Mouse (Mus musculus) frontal cortex, postnatal 14 days (tissue): ENCODE measurements at regions not wholly inside any gene's neighbourhood (a gene's known extent, or its start where the extent isn't known, plus 50 kb on each side); places are given as distances from the start of the nearest gene placed in this dataset.

Experiments
- DNase-seq, 2 experiments: peaks; one replicate each; pipeline ENCODE4 v3.0.0; 2022; ENCODE audit warnings: low spot score in 2 of 2

DNA sequence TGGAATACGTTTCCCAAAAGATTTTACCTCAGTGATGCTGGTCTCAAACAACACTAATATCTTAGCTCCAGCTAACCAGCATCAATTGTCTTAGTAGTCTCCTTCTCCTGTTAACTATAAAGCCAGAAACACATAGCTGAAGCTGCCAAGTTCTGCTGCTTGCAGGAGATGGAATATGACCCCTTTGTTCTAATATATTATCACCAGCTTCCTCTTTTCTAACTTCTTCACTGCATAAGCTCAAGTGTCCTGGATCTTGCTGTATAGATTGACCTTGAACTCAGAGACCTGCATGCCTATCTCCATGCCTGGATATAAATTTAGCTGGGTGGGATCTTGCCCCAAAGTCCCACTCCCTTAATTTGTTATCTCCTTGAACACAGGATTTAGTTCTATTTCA, 94.8 kb downstream of the Rbm46 start:
- DNase-seq, result no peak

DNA sequence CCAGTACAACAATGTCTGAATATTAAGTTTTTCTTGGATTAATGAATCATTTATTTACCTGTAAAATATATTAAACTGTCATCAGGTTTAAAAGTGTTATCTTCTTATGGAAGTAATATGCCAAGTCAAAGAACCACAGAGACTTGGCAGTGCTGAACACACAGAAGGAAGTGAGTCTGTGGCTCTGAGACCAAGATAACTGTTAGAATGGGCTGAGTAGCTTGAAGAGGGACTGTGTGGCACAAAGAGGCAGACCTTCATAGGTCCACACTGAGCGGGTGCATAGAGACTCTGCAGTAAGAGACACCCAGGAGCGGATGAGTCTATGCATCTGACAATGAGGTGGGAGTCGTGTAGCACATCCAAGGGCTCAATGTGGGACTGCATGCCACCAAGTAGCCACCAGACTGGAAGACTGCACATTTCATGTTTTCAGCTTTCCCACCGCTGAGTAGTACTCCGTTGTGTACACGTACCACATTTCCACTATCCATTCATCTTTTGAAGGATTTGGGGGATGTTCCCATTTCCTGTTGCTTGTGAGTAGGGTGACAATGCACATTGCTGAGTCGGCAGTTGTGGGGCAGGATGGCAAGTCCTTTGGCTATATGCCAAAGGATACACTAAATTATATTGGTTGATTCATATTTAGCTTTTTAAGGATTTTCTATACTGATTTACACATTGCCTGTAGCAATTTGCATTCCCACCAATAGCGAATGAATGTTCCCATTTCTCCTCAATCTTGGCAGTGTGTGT, 105.6 kb downstream of the Rbm46 start:
- no peak for DNase-seq

DNA sequence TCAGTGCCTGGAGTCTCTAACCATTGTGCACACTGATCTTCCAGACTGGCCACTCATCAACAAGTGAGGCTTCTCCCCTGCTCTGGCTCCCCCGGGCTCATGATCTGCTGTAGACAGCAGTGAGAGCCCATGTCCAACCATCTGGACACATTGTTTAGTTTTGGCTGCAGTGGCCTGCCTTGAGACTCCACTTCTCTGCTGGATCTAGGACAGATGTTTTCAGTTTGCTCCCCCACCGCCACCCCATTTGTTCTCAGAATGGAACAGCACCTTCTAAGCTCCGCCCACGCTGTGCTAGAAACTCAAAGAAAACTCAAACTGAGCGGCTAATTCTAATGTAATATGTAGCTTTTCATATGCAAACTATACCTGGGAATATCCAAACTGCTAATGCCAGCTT, 108.8 kb downstream of the Rbm46 start:
- DNase-seq, result peak in 1 of 2 experiments; percentile 5

DNA sequence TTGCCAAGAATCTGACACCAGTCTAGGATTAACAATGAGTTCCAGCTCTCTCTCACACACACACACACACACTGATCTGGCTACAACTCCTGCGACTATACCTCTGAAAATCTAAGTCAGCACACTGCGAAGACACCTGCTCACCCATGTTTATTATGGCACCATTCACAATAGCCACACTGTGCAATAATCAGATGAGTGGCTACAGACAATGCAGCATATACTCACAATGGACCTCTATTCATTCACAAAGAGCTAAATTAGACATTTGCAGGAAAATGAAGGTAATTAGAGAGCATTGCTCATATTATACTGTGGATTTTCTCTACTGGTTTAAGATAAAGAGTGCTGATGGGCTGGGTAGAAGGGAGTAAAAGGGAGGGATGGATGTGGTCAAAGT, 116.3 kb downstream of the Rbm46 start:
- no peak for DNase-seq

DNA sequence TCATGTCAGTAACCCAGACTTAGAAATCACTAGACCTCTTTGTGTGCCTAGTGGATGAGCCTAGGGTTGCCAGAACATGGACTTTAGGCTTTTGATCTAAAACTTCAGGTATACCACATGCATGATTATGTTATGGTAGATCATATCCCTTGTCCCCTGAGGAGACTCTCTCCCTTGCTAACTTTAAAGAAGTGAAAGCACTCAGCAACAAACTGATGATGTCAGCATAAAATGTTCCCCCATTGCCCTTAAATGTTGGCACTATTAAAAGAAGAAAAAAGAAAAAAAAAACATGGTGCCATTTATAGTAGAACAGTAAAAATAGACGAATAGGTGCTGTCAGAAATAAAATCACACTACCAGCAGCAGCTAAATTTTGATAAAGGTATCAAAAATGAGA, 117.3 kb downstream of the Rbm46 start:
- no peak for DNase-seq

DNA sequence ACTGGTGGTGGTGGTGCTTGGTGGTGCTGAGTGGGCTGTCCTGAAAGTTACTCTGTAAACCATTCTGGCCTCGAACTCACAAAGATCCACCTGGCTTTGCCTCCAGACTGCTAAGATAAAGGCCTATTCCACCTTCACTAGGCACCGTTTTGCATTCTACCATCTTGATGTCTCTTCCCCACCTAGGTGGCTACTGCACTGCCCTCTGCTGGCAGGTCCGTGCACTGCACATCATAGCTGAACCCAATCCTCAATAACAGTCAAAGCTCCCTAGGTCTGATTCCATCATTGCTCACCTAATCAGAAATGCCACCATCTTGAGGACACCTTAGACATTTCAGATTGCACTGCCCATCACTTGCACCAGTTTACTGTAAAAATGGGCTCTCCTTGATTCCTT, 150.7 kb downstream of the Rbm46 start:
- peak in 1 of 2 experiments; percentile 14 for DNase-seq

DNA sequence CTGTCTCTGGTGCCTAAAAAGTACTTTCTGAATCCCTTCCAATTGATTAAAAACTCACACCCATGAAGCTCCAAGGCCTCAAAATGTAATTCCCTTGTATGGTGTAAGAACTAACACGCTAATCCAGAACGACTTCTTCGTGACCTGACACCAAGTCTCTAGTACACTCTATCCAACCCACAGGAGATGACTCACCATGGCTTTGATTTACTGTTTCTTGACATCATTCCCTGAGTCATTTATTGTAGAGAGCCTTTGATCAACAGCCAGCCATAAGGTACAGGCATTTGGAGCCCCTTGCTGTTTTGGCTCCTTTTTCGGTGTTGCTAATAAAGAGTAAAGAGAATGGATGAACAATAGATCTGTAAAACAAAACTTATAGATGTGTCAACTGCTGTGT, 159.7 kb upstream of the Npy2r start:
- DNase-seq, result no peak

DNA sequence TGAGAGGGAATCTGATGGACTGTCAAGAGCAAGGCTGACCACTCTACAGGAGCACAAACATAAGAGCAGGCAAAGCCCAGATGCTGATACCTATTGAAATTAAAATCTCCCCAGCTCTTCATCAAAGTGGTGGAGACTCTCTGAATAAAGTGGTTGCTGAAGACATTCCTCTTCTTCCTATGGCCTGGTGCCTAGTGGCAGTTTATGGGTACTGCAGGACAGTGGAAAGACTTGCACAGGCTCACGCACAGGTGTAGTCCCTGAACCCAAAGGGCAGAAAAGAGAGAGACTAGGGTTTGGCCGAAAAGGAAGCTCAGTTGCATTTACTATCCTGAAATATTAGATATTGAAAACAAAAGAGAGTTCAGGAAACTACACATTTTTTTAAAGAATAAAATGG, 144.2 kb upstream of the Npy2r start:
- no peak for DNase-seq

DNA sequence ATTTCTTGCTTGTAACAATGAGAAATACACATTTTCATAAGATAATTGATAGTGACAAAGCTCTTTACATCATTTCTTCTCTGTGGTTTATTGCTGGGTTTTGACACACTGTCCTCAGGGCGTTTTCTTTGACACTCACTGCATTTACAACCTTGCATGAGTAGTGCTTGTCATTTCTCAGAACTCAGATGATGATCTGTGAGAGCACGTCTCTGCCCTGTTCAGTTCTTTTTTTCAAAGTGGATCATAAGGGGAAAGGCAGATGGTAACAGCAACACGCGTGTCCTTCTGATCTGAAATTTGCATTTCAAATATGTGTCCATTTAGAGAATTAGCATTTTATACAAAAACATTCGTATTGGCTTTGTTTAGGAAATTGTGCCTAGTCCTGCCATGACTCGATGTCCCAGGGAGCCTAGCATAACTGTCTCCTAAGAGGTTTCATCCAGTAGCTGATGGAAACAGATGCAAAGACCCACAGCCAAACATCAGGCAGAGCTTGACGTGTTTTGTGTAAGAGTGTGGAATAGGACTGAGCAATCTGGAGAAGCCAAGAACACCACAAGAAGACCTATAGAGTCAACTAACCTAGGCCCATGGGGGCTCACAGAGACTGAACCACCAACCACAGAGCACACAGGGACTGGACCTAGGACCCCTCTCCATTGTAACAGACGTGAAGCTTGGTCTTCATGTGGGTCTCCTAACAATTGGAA, 108.4 kb upstream of the Npy2r start:
- DNase-seq, result no peak

DNA sequence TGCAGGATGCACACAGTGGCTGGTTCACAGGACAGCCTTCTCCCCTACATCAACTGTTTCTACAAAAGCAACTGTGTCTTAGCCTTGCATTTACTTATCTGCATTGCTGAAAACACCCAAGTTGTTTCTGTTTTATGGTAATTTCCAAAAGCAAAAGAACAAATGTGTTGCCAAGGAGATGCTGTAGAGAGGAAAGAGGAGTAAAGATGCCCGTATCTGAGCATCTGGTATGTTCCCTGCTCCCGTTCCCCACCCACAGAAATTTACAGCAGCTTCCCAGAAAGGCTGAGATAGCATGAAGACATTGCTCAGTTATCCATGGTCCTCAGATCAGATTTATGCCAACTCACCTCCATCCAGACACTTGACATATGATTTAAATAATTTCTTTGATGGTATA, 104.5 kb upstream of the Npy2r start:
- DNase-seq, result peak in 1 of 2 experiments; percentile 16

DNA sequence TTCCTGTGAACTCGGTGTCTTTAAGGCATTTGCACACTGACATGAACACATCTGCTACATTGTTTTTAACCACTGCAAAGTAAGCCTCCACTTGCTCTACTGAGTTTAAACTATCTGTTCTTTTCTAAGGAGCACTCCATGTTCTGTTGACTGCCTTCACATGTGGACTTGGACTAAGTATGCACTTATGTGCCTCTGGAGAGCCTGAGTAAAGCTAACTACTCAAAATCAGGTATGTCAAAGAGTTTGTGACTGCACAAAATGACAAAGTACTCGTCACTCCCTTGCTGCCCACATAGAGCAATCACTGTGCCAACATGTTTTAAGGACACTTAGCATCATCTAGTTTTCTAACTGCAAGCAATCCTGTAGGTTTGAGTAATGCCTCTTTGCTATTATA, 92.2 kb upstream of the Npy2r start:
- no peak for DNase-seq

DNA sequence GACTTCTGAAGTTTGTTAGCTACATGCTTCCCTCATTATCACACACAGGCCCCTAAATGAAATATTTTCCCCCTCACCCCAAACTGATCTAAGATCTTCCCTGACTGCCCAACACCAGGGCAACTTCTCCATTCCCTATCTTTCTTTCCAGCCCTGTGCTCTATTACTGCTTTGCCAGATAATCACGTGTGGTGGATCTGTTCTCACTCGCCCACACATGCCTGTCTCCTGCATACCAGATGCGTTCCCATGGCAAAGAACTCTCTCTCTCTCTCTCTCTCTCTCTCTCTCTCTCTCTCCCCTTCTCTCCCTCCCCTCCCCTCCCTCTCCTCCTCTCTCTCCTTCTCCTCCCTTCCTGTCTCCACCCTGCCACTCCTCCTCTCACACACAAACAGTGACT, 88.8 kb upstream of the Npy2r start:
- DNase-seq, result peak; percentile 8 to 27

DNA sequence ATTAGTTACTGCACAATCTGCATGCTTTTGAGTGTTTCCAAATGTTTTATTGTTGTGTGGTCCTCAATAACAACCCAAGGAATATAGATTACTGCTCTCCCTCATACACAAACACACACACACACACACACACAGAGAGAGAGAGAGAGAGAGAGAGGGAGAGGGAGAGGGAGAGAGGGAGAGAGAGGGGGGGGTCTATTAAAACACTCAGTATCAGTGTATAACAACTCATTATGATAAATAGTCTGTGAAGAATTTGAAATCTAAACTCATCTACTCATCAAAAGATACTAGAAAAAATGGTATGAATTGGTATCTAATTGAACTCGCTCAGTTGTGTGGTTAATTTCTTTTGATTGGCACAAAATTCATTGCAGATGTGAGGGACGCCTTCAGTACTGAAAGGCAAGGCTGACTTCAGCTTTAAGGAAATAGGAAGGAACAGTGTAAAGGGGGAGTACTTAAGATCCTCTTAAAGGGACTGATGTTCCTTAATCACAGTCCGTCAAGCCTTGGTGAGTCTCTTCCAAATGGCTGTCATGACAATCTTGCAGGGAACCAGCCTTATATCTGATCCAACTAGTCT, 72.6 kb upstream of the Npy2r start:
- DNase-seq, result no peak

DNA sequence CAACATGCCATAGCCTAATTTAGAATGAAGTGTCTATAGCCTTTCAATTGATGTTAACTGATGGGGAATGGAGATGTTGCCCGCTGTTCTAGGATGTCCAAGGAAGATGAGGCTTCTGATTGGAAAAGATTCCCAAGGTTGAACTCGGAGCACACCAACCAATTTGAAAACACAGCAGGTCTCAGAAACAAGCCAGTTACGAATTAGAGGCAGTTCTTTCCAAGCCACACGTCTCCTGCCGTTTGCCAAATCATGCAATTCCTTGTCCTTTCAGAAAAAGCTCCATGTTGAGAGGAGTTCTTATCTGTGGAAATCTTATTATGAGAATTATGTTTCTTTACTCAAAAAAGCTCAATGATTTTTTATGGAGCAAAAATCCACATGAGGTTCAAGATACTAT, 71.5 kb upstream of the Npy2r start:
- no peak for DNase-seq

DNA sequence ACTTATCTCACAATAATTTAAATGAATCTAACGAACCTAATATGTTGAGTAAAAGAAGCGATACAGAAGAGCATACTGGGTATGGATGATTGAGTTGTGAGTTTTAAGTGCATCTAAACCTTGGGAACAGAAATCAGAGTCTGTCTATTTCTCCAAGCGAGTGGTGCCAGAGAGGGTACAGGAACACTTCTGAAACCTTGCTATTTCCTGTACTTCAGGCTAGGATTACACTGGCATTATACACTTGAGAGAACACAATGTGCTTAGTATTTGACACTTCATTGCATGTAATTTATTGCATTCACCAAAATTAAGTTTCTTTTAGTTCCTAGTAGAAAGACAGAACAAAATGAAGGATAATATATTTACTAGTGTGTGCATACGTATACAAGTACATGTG, 54.0 kb upstream of the Npy2r start:
- no peak for DNase-seq

DNA sequence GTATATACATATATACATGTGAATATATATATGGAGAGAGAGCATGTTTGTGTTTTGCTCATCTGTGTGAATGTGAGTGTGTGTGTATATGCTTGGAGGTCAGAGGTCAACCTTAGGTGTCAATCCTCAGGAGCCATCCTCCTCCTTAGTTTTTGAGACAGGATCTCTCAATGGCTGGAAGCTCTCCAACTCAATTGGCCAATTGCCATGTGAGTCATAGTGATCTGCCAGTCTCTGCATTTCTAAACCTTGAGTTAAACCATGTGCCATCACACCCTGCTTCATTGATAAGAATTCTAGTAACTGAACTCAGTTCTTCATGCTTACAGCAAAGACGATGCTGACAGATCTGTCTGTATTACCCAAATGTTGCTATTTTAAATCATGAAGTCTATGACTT, 50.8 kb upstream of the Npy2r start:
- DNase-seq, result no peak
